Mouse (Mus musculus) small intestine, adult 2 months (tissue): ENCODE results near the gene Pex11a. TPM values are rescaled to one million over a fixed set of nuclear protein-coding genes. Genes with fewer than 3 reads are reported as not detected.

ENCODE experiments used
- H3K27ac ChIP-seq: fragments of 200-500 bp; 2 replicates; pipeline ENCODE4 v1.5.1; 2012; ENCODE audit warnings: low read depth, low read length, control low read depth, inconsistent platforms; ENCODE audit not compliant: insufficient read depth
- H3K27me3 ChIP-seq: fragments of 200-500 bp; 2 replicates; pipeline ENCODE4 v1.6.1; 2012; ENCODE audit warnings: mild to moderate bottlenecking, moderate library complexity, low read length, inconsistent platforms; ENCODE audit not compliant: control insufficient read depth, insufficient read depth
- H3K36me3 ChIP-seq: fragments of 200-500 bp; 2 replicates; pipeline ENCODE4 v1.6.1; 2012; ENCODE audit warnings: mild to moderate bottlenecking, low read length, control low read depth, inconsistent platforms; ENCODE audit not compliant: control insufficient read depth, insufficient read depth
- H3K4me1 ChIP-seq: fragments of 200-500 bp; 2 replicates; pipeline ENCODE4 v1.6.1; 2012; ENCODE audit warnings: low read length, inconsistent platforms, mixed read lengths; ENCODE audit not compliant: control insufficient read depth, insufficient read depth, insufficient read length
- H3K4me3 ChIP-seq: fragments of 200-500 bp; 2 replicates; pipeline ENCODE4 v1.5.1; 2012; ENCODE audit warnings: low read depth, mild to moderate bottlenecking, control low read depth, inconsistent platforms, low read length, moderate library complexity
- CTCF ChIP-seq: fragments of 200-500 bp; IDR thresholded peaks from 2 replicates; pipeline ENCODE4 v1.5.1; 2012; ENCODE audit warnings: low read depth, mild to moderate bottlenecking, control low read depth, inconsistent platforms, low read length, moderate library complexity, mixed read lengths; ENCODE audit not compliant: insufficient replicate concordance, insufficient read length; ENCODE audit errors: extremely low read depth
- POLR2A ChIP-seq: fragments of 200-500 bp; IDR thresholded peaks from 2 replicates; pipeline ENCODE4 v1.6.1; 2012; ENCODE audit warnings: low read depth, mild to moderate bottlenecking, control low read depth, inconsistent platforms, low read length, moderate library complexity
- WGBS: fragments of 180-500 bp; shearing (Covaris S2); methylation state at CpG from one replicate; pipeline ENCODE4 v1.1.7; 2018; 5-methylcytosine and 5-hydroxymethylcytosine counted together
- polyA plus RNA-seq: library from polyadenylated mRNA; depleted of rRNA; stranded (reverse); fragments of >200 nt; gene quantifications from 2 replicates; pipeline ENCODE4 v1.2.3, GENCODE M21; 2012

Pex11a gene
- polyA plus RNA-seq, 1 experiment = 17.9 TPM

DNA sequence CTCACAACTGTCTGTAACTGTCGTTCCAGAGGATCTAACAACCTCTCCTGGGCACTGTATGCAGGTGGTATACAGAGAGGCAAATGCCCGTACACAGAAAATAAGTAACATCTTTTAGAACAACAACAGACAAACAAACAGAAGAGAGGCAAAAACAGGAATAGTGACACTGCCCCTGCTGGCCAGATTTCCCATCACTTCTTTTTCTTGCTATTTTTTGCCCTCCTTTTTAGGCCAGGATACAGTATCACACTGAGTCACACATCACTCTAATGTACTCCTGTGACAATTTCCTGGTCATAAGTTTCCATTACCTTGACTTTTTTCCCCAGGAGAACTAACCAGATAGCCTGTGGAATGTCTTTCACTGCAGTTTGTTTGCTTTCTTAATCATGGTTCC lies 13.4 kb upstream of the Pex11a start:
- no peak overlapping the region for H3K27ac ChIP-seq
- no peak overlapping the region for H3K4me3 ChIP-seq
- H3K4me1 ChIP-seq = no peaks in the 10 kb centered on the region
- no peak for TF ChIP-seq CTCF
- H3K27me3 ChIP-seq = no peaks in the 10 kb centered on the region
- H3K36me3 ChIP-seq = no peaks in the 10 kb centered on the region
- WGBS = 55% methylated on average over 2 of the region's 2 CpGs

- Histone ChIP-seq H3K27me3 (no peaks in the 10 kb centered on the region), H3K4me3 (no peak overlapping the region), H3K27ac (no peak overlapping the region), H3K4me1 (no peaks in the 10 kb centered on the region), H3K36me3 (no peaks in the 10 kb centered on the region)
- 82% methylated on average over 6 of the region's 6 CpGs for WGBS
- no peak for TF ChIP-seq POLR2A
- no peak for TF ChIP-seq CTCF
These were observed 6.6 kb upstream of the Pex11a start for GRCm38 (mm10) chr7:79749511-79749910.

- Histone ChIP-seq H3K27me3 (no peaks in the 10 kb centered on the region), H3K36me3 (no peaks in the 10 kb centered on the region), H3K27ac (no peak overlapping the region), H3K4me3 (no peak overlapping the region), H3K4me1 (0 out of 2 replicates have a peak, but pooled peaks cover 2% of the 10 kb centered on the region)
- TF ChIP-seq POLR2A = no peak
- TF ChIP-seq CTCF = no peak
- WGBS = 78% methylated on average over 6 of the region's 6 CpGs
These were observed 4.7 kb upstream of the Pex11a start for GRCm38 (mm10) chr7:79747659-79748058.

DNA sequence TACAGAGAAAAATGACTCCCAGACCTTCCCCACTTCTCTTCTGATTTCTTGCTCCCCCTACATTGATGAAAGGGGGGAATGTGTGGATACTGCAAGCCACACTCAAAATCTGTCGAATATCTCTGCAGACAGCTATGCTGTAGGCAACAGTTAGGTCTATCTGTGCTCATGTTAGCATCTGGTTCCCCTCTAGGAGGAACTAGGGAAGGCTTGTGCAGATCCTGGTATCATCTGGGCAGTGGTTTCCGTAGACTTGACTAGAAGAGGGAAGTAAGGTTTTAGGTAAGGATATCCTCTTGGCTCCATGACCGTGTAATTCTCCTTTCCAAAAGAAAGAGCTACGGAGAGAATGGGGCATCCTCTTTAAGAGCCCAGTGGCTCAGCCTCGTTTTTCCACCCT lies 1.7 kb upstream of the Pex11a start:
- Histone ChIP-seq H3K4me3 (no peak overlapping the region), H3K4me1 (0 out of 2 replicates have a peak, but pooled peaks cover 2% of the 10 kb centered on the region), H3K27ac (no peak overlapping the region), H3K36me3 (0 out of 2 replicates have a peak, but pooled peaks cover 2% of the 10 kb centered on the region), H3K27me3 (no peaks in the 10 kb centered on the region)
- WGBS = 73% methylated on average over 5 of the region's 5 CpGs
- TF ChIP-seq POLR2A (no peak), CTCF (no peak)

DNA sequence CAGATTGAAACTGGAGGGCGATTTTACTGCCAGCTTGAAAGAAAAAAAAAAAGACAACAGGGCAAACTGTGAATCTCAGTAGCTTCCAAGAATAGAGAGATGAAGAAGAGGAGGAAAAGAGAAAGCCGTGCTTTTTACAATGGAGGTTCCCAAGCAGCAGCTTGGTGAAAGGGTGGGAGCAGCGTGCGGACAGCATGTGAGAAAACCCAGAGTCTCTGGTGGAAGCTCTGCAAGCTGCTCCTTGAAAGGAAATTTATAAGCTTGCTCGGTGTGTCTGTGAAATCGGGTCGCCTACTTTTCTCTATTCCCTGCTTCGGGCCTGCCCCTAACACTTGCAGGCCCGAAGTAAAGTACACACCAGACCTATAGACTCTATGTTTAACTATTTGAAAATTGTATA lies 1.1 kb upstream of the Pex11a start:
- TF ChIP-seq CTCF (no peak), POLR2A (no peak)
- WGBS = 90% methylated on average over 9 of the region's 9 CpGs
- no peak overlapping the region for H3K4me3 ChIP-seq

GRCm38 (mm10) chr7:79742277-79742658 lies 663 bp downstream of the Pex11a start:
- Histone ChIP-seq H3K4me3 (peak overlapping the region; percentile 95), H3K27me3 (no peaks in the 10 kb centered on the region), H3K4me1 (0 out of 2 replicates have a peak, but pooled peaks cover 2% of the 10 kb centered on the region), H3K27ac (peak overlapping the region; percentile 19; the same call in 1 of the 2 replicates), H3K36me3 (peaks cover 11% of the 10 kb centered on the region)
- WGBS = 4% methylated on average over 11 of the region's 11 CpGs
- TF ChIP-seq POLR2A = no peak
- no peak for TF ChIP-seq CTCF

More for the DNA sequence above, 1.1 kb upstream of the Pex11a start:
- peaks cover 4% of the 10 kb centered on the region; the same call in 1 of the 2 replicates for H3K36me3 ChIP-seq
- H3K27me3 ChIP-seq = no peaks in the 10 kb centered on the region
- 0 out of 2 replicates have a peak, but pooled peaks cover 2% of the 10 kb centered on the region for H3K4me1 ChIP-seq
- no peak overlapping the region for H3K27ac ChIP-seq

DNA sequence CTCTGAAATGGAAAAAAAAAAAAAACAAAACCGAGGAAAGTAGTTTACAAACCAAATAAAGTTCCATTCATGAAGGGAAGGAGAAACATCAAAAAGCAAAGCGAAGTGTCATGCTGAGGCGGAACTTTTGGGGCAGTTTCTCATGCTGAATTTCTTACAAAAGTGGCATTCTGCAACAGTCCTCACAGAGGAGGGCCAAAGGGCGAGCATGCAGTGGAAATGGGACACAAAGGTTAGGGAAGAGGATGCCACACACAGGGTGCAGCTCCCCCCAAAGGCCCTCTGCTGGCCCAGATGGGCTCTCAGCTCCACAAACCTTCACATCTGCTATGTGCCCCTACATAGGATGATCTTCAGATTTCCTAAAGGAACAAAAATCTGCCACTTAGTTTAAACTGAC lies 2.7 kb downstream of the Pex11a start:
- peaks cover 7% of the 10 kb centered on the region; the same call in 1 of the 2 replicates for H3K4me1 ChIP-seq
- H3K27me3 ChIP-seq = no peaks in the 10 kb centered on the region
- H3K27ac ChIP-seq = no peak overlapping the region
- H3K36me3 ChIP-seq = peaks cover 20% of the 10 kb centered on the region
- TF ChIP-seq CTCF = no peak
- no peak for TF ChIP-seq POLR2A
- WGBS = 86% methylated on average over 4 of the region's 4 CpGs
- H3K4me3 ChIP-seq = no peak overlapping the region
